Mouse (Mus musculus) lung, adult 2 months (tissue): Measurements from ENCODE around the gene Shisa2.

ENCODE experiments used
- CTCF ChIP-seq: fragments of 200-500 bp; IDR thresholded peaks from 2 replicates; pipeline ENCODE4 v1.5.1; 2011; ENCODE audit warnings: mild to moderate bottlenecking, low read length, control low read depth; ENCODE audit not compliant: insufficient read depth
- POLR2A ChIP-seq: fragments of 200-500 bp; IDR thresholded peaks from 2 replicates; pipeline ENCODE4 v1.6.1; 2011; ENCODE audit warnings: low read depth, mild to moderate bottlenecking, control low read depth, low read length, borderline replicate concordance; ENCODE audit errors: extremely low read depth

GRCm38 (mm10) chr14:59643582-59643981 is 18.5 kb downstream of the Shisa2 start:
- TF ChIP-seq CTCF (no peak), POLR2A (no peak)
